In the genomic region with DNA sequence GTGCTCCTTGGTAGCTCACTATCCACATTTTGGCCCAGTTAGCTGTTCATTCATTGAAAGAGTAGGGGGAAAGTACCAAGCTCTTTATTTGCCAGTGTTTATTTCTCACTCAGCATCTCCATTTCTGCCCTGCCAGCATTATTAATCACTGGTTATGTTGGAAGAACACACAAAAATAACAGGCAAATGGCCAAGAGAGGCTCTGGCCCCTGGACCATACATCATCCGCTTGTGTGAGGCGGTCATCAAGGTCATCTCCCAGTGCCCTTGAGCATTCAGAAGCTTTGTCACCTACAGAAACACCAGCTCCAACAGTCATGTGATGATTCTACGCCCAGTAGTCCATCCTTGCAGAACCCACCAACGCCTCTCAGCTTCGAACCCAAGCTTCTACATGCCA, we compare ENCODE assay signal across 14 mouse cellular contexts.
"Had no signal": no experiment of that assay in that cellular context is flagged by ENCODE, and none has a peak within 500 bp of the region (broad histone marks: within the 10 kb centered on the region; RNA-seq: fewer than 3 reads in every experiment).

No protein-coding gene starts in this region.

- H3K27me3 ChIP-seq: liver, embryonic 13.5 days; midbrain, embryonic 15.5 days; neural tube, embryonic 12.5 days; neural tube, embryonic 15.5 days had no signal

- DNase-seq: kidney, adult 9 months; kidney, postnatal 14 days; kidney, postnatal 4 days; liver, embryonic 13.5 days; lung, adult 2 months; lung, postnatal 36 days; retina, postnatal 1 day; thymus, adult 18-20 months; thymus, postnatal 36 days had no signal

- H3K27ac ChIP-seq: liver, embryonic 13.5 days; midbrain, embryonic 15.5 days; neural tube, embryonic 12.5 days; neural tube, embryonic 15.5 days had no signal

- H3K4me1 ChIP-seq: liver, embryonic 13.5 days; midbrain, embryonic 15.5 days; neural tube, embryonic 12.5 days had no signal

- H3K9ac ChIP-seq: liver, embryonic 13.5 days; midbrain, embryonic 15.5 days; neural tube, embryonic 12.5 days; neural tube, embryonic 15.5 days had no signal

- H3K36me3 ChIP-seq: liver, embryonic 13.5 days; midbrain, embryonic 15.5 days; neural tube, embryonic 12.5 days; neural tube, embryonic 15.5 days had no signal

- ATAC-seq: lung, postnatal 0 days; midbrain, embryonic 15.5 days had no signal

- H3K4me2 ChIP-seq: liver, embryonic 13.5 days; midbrain, embryonic 11.5 days; midbrain, embryonic 15.5 days; neural tube, embryonic 12.5 days; neural tube, embryonic 15.5 days had no signal

- H3K4me3 ChIP-seq: liver, embryonic 13.5 days; midbrain, embryonic 15.5 days; neural tube, embryonic 12.5 days; neural tube, embryonic 15.5 days had no signal

- H3K9me3 ChIP-seq: liver, embryonic 13.5 days; midbrain, embryonic 15.5 days; neural tube, embryonic 12.5 days; neural tube, embryonic 15.5 days had no signal
